Mouse (Mus musculus) retina, adult 2 months (tissue): ENCODE measurements around the gene Gm10352.
"Not testable (repeated sequence)": the region's sequence is repeated elsewhere in the genome, so short reads cannot be mapped to it uniquely, and the experiment has no call there.

Source experiments
- DNase-seq: peaks from one replicate; pipeline ENCODE4 v3.0.0-alpha.2; 2012; ENCODE audit warnings: low read depth, low spot score

The Gm10352 gene

DNA sequence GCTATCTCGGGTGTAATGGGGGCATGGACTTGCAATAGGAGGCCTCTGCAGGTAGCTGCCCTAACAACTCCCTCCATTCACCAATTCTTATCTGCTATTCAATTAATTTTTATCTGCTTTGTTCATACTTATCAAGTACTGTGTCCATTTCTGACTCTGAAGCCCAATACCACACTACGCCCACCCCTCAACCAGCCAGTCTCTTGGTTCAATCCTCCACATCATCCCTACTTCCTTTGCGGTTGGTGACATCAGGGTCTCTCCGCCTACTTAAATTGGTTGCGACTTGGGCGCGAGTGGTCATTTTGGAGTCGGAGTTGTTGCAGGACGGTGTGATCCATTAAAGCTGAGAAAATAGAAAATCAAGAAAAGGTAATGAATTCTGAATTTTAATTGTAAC, at the start of gene Gm10352:
Gene Gm10352, plus strand, starts transcription at position 301 of the 400 bp plus-strand sequence.
- not testable (repeated sequence) for DNase-seq

GRCm38 (mm10) chrY:2932282-2932681, 31.5 kb downstream of the Gm10352 start, which contains the start of gene Gm29289:
Gene Gm29289, plus strand, starts transcription at chrY:2932582.
- not testable (repeated sequence) for DNase-seq
